Mouse (Mus musculus) urinary bladder, adult 18-20 months (tissue): ENCODE data around the gene Sema6d.
A peak's percentile ranks its signal among the peaks of the same experiment; 100 is the strongest.

Source experiments
- DNase-seq, 2 experiments: peaks; one replicate each; pipeline ENCODE4 v3.0.0; 2022; ENCODE audit warnings: low spot score in 2 of 2, mixed read lengths in 2 of 2

Gene Sema6d

DNA sequence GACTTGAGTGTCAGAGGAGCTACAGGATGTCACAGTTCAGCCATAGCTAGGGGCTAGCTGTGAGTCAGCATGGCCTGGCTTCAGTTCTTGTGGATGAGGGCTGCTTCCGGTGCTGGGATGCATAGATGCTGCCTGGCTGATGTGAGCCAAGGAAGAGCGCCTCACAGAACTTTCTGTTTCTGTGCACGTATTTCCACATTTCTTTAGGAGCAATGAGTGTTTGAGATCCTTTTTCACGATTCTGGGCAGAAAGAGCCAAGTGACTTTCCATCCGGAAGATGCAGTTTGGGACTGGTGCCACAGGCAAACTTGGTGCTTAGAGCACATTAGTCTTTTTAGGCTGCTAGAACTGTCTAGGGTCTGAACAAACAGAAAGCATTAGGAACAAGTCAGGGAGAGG, 561.4 kb downstream of the Sema6d start:
- DNase-seq = no peak

DNA sequence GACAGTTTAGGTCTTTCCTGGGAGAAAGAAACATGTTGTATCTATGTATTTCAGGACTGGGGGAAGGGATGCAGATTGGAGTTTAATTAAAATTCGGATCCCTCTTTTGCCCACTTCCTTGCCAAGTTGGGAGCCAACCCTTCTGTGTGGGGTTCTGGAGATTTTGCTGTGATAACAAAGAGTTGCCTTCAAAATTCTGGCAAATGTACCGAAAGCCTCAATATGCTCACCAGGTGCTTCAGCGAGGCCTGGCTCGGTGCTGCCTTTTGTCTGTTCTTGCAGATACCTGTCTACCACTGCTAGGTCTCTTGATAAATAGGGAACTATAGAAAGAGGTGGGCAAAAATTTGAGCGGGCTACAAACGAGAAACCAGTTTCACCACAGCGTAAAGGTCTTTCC, 563.4 kb downstream of the Sema6d start:
- no peak for DNase-seq

DNA sequence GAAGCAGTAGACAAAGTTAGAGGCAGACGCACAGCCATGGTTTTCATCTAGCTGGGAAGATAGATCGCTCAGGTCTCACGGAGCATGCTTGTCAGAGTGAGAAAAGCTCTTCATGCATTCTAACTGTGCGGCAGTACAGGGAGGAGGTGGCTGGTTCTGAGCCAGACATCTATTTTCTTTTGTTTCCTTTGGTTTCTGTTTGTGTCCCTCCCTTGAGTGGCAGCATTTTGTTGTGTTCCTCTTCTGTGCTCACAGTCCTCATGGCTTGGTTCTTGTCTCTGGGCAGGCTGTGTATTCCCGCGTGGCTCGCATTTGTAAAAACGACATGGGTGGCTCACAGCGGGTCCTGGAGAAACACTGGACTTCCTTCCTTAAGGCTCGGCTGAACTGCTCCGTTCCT, 567.6 kb downstream of the Sema6d start:
- DNase-seq = no peak

DNA sequence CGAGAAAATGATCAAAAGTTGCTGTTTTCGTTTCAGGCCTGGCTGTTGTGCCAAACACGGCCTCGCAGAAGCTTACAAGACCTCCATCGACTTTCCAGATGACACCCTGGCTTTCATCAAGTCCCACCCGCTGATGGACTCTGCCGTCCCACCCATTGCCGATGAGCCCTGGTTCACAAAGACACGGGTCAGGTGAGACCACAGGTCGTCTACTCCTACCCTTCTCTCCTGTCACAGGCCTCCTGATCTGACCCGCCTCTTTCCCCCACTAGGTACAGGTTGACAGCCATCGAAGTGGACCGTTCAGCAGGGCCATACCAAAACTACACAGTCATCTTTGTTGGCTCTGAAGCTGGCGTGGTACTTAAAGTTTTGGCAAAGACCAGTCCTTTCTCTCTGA, 568.6 kb downstream of the Sema6d start:
- DNase-seq = no peak

DNA sequence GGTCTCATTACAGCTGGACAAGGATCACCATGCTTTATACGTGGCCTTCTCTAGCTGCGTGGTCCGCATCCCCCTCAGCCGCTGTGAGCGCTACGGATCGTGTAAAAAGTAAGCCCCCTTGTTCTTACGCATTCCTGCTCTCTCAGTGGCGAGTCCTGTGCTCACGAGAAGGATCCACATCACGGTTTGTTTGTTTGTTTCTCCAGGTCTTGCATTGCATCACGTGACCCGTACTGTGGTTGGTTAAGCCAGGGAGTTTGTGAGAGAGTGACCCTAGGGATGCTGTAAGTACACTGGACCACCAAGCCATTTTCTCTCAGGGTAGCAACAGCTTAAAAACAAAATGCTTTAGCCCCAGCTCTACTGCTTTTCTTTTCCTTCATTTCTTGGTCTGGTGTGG, 569.8 kb downstream of the Sema6d start:
- no peak for DNase-seq

DNA sequence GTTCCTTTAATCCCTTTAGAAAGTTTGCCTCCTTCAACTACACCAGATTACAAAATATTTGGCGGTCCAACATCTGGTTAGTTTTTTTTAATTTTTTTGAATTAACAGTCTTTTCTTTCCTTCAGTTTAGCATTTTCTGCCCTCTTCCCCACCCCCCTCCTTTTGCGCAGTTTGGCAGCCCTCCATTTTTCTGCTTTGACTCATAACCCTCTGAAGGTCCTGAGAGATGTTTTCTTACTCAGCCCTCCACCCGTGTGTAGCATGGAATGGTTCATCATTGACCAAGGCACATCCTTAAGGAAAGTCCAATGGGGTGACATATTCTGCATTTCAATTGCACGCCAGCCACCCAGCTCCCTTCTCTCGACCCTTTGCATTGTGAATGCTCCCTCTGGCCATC, 570.9 kb downstream of the Sema6d start:
- DNase-seq = no peak

DNA sequence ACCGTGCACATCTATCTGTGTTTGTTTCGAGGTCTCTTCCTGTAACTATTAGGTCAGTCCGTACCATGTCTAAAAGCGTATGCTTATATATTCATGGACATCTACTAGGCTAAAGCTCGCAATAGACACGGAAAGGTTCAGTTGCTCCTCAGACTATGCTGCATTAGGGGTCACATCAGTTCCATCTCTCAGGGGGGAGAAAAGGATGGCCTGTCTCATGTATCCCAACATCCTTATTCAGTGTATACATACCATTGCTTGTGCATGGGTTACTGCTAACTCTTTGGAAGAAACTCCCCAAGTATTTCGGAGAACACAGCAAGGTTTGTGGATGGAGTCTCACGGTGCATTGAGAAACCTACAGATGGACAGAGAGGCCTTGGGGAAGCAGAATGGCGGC, 571.5 kb downstream of the Sema6d start:
- no peak for DNase-seq

DNA sequence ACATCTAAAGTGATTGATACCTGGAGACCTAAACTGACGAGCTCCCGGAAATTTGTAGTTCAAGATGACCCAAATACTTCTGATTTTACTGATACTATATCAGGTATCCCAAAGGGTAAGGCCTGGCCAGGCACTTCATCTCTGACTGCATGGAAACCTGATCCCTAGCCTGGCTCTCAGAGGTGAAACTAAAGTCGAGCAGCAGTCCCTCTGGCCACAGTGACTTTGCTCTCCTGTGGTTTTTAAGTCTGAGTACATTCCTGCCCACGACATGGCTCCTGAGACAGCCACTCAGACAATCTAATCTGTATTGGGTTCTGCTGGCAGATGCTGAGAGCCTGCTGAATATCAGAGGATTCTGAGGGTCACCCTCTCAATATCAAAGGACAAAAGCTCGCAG, 572.5 kb downstream of the Sema6d start:
- DNase-seq = no peak

DNA sequence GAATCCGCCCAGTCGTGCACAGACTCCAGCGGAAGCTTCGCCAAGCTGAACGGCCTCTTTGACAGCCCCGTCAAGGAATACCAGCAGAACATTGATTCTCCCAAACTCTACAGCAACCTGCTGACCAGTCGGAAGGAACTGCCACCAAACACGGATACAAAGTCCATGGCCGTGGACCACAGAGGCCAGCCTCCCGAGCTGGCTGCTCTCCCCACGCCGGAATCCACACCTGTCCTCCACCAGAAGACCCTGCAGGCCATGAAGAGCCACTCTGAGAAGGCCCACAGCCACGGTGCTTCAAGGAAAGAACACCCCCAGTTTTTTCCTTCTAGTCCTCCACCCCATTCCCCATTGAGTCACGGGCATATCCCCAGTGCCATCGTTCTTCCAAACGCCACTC, 574.4 kb downstream of the Sema6d start:
- DNase-seq = no peak

DNA sequence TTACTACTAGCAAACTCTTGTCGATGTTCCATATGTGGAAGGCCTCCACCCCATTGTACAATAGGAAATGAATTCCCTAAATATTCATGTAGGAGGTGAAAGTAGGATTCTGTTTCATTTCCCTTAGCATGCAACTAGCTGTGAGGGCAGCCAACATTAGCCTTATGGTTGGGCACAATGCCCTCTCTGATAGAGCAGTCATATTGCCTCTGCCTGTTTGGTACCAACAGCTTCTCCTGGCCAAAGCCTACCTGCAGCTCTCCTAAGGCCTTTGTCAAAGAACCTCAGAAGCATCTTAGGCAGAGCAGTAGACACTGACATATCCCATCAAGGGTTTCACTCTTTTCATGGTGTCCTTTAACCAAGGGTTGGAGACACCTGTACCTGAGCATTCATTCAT, 578.7 kb downstream of the Sema6d start:
- no peak for DNase-seq

DNA sequence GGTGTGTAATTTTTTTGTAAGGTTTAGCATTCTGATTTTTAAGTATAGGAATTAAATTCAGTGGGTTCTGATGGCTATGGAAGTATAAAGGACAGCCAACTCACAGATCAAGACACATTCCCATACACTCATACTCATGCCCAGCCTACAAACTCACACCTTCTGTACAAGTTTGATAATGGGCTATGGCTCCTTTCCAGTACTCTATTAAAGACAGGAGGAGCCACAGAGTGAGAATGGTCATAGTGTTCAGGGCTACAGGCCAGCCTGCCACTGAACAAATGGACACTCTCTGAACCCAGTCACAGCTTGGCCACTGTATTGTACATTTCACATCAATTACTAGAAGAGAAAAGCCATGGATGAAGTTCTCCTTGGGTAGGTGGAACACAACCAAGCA, 583.3 kb downstream of the Sema6d start:
- DNase-seq = no peak

DNA sequence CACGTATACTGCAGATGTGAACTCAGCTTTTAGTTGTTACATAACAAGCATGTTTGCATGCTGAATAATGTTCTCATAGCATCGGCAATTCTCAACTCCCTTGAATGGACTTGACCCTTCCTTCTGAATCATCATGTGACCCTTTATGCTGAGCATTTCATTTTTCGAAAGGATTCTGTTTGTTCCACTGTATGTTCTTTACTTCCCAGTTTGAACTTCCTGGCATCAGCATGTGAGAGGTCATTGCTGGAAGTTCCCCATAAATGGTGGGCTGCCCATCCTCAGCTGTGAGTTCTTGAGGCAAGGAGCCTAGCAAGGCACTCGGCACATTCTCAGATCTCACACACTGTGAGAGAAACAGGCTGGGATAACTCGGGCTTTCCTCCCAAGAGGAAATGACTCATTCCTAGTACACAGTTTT, 594.7 kb downstream of the Sema6d start:
- DNase-seq = peak; percentile 14 to 37

DNA sequence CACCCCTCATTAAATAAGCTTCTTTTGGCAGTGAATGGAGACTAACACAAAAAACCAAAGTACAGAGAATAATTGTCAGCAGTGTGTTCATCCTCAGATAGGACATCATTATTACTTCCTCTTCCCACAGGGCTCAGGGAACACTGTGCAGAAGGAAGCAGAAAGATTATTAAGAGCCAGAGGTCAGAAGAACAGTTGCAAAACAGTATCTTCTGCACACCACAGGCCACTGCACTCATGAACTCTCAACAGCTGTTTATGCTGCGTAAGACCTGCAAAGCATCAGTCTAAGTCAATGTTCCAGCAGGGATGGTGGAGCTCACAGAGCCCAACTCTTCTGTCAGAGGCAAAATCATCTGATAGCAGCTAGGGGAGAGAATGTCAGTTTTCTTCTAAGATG, 600.6 kb downstream of the Sema6d start:
- DNase-seq = no peak

DNA sequence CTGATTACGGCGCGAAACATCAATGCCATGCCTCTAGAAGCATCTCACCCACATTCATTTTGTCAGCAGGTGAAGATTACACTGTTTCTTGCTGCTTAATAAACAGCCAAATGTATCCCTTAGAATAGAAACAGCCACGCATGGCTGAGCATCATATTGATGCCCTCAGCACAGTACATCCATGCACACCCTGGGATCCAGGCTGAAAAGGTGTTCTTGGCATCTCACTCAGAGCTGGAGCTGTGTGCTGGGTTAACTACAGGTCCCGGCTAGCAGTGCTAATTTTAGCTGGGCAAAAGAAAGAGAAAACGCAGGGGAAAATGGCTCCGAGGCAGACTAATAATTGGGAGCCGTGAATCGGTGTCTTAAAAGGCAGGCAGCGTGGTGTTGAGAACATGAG, 612.9 kb downstream of the Sema6d start:
- no peak for DNase-seq

DNA sequence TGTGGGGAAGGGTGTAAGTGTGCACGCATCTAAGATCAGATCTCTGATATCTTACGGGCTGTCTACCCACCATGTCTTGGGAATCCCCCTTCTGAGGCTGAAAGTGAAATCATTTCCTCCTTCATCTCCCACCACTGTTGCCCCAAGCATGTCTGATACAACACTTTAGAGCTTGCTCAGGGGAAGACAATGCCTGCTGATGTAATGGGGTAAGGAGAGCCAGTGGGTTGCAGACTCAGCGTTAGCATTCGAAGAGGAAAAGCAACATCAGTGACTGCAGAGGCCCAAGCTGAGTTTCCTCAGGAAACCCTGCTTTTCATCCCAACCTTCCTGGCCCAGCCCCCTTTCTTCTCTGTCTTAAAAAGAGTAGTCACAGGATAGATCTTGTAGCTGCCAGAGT, 615.2 kb downstream of the Sema6d start:
- DNase-seq = no peak

DNA sequence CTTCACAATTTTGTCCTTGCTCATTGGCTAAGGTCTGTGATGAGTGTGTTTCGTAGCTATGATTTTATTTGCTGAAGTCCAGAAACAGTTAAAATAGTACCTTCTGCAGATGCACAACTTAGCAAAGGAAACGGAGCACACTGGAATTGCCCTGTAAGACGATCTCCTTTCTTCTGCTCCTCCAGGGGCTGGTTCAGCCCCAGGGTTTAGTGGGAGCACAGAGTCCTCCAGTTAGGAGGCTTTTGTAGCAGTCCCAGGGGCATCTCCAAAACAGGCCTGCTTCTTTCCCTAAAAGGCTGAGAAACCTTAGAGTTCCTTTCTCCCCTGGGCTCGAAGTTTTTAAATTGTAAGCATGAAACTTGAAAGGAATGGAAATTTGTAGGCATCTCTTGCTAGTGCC, 616.0 kb downstream of the Sema6d start:
- DNase-seq = no peak

DNA sequence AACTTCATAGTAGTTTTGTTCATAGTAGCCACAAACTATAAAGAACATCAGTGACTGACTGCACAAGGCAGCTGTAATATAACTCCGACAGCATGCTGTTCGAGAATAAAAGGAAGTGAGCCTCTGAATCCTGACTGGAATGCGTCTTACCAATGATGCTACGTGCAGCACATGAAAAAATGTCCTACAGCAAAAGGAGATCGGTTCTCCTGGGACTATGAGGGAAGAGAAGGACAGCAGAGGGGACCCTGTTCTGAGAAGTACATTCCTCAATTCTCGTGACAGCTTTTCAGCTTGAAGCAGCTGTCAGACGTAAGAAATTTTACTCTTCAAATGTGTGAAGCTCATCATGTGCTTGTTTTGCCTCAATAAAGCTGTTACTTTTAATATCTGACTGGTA, 617.1 kb downstream of the Sema6d start:
- no peak for DNase-seq
